Mouse (Mus musculus) small intestine, adult 2 months (tissue): Measurements from ENCODE around the gene Tgif2.

Source experiments
- CTCF ChIP-seq: fragments of 200-500 bp; IDR thresholded peaks from 2 replicates; pipeline ENCODE4 v1.5.1; 2012; ENCODE audit warnings: low read depth, mild to moderate bottlenecking, control low read depth, inconsistent platforms, low read length, moderate library complexity, mixed read lengths; ENCODE audit not compliant: insufficient replicate concordance, insufficient read length; ENCODE audit errors: extremely low read depth
- POLR2A ChIP-seq: fragments of 200-500 bp; IDR thresholded peaks from 2 replicates; pipeline ENCODE4 v1.6.1; 2012; ENCODE audit warnings: low read depth, mild to moderate bottlenecking, control low read depth, inconsistent platforms, low read length, moderate library complexity

GRCm38 (mm10) chr2:156901344-156901743 is 61.5 kb downstream of the Tgif2 start:
- TF ChIP-seq POLR2A, result no peak
- no peak for TF ChIP-seq CTCF
